Mouse (Mus musculus): ENCODE results near the gene Arhgef2. TPM values are rescaled to one million over a fixed set of nuclear protein-coding genes. Genes with fewer than 3 reads are reported as not detected.
"Not testable (repeated sequence)": the region's sequence is repeated elsewhere in the genome, so short reads cannot be mapped to it uniquely, and the experiment has no call there.

The Arhgef2 gene
- total RNA-seq (2021), result 100 to 1,000 TPM; 104 to 109 TPM

DNA sequence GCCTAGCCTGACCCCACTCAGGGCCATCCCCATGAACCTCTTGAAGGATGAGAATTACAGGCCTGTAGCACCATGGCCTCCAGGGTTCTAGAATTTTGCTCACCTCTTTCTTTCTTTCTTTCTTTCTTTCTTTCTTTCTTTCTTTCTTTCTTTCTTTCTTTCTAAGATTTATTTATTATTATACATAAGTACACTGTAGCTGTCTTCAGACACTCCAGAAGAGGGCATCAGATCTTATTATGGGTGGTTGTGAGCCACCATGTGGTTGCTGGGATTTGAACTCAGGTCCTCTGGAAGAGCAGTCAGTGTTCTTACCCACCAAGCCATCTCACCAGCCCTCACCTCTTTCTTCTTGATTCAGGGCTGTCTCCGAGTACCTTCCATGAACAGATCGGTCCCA, at the start of gene Arhgef2:
Arhgef2 (plus strand) TSS at position 301 of the 400 bp plus-strand sequence.
- DNase-seq, result not testable (repeated sequence)

- DNase-seq, result no peak
Observed at GRCm38 (mm10) chr3:88556616-88557015, 49.1 kb upstream of the Arhgef2 start.

GRCm38 (mm10) chr3:88559596-88559995, 46.2 kb upstream of the Arhgef2 start:
- DNase-seq, result no peak

DNA sequence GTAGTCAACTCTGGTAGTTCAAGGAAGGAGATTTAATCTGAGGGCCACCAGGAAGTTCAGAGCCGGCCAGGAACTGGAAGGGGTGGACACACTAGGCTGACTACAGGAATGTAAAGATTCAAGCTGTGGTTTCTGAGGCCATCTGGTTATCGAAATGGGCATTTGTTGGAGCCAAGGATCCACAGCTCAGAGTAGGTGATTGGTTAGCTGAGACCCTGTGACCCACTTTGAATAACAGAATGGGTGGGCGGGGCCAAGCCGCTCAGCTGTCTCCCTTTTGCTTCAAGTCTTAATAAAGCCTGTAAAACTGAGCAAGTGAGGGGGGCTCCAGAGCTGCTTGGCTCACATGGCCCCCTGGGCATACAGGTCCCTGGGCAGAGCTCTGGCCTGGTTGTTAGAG, 43.8 kb upstream of the Arhgef2 start:
- no peak for DNase-seq

DNA sequence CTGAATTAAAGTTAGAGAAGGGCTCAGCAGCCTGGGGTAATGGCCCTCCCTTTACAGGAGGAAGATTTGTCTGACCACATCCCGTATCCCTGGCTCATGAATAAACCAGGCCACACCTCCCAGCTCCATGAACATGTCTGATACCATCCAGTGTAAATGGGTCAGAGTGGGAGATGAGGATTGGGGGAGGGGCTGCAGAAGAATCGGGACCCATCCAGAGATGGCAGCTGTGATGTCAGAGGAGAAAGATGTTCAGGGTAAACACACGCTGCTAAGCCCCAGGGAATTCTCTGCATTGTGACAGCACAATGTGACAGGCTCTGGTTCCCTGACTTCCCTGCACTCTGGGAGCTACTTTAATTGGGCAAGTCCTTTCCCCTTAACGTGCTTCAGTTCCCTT, 42.3 kb upstream of the Arhgef2 start:
- no peak for DNase-seq

- no peak for DNase-seq
Observed at GRCm38 (mm10) chr3:88563966-88564365, 41.8 kb upstream of the Arhgef2 start.

GRCm38 (mm10) chr3:88566116-88566515, 39.6 kb upstream of the Arhgef2 start:
- DNase-seq, result no peak

- no peak for DNase-seq
Observed at GRCm38 (mm10) chr3:88566536-88567061, 39.2 kb upstream of the Arhgef2 start.

GRCm38 (mm10) chr3:88567892-88568291, 37.9 kb upstream of the Arhgef2 start:
- DNase-seq, result no peak

GRCm38 (mm10) chr3:88568615-88569014, 37.2 kb upstream of the Arhgef2 start:
- DNase-seq, result no peak

GRCm38 (mm10) chr3:88569093-88569492, 36.7 kb upstream of the Arhgef2 start:
- no peak for DNase-seq

- DNase-seq, result no peak
Observed at GRCm38 (mm10) chr3:88569694-88570093, 36.1 kb upstream of the Arhgef2 start.

DNA sequence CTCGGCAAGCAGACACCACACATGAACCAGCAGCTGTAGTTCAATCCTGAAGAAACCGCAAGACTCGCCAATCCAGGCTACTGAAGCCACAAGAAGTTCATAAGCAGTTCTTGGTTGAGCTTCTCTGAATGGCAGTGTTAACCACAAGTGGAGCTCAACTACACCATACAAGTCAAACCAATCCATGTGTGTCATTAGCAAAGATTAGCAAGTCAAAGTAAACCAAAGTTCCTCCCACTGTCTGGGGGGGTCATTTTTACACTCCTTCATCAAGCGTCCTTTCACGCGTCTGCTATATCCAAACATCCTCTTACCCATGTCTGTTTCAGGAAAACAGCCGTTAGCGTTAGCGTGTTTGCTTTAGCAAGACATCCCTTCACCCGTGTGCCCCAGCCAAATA, 35.4 kb upstream of the Arhgef2 start:
- no peak for DNase-seq

- DNase-seq, result no peak
Observed at GRCm38 (mm10) chr3:88571856-88572255, 33.9 kb upstream of the Arhgef2 start.

DNA sequence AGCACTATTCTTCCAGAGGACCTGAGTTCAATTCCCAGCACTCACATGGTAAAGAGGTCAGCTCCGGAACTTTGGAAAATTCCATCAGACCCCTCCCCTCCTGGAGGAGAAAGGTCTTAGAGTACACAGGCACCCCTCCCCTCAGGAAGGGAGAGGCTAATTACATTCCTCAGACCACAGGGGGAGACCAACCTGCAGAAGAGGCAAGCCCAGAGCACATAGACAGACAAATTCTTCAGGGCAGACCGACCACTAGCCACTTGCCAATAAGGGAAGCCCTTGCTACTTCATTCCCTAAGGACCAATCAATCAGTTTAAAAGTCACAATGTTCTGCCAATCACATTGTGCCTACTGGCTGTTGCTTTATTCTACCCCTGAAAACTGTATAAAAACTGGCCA, 32.9 kb upstream of the Arhgef2 start:
- DNase-seq, result no peak

GRCm38 (mm10) chr3:88573810-88574209, 32.0 kb upstream of the Arhgef2 start:
- DNase-seq, result no peak

- no peak for DNase-seq
Observed at GRCm38 (mm10) chr3:88575540-88575939, 30.2 kb upstream of the Arhgef2 start, which contains the start of gene Ssr2. TSS of gene Ssr2 (plus strand) at chr3:88575876.

GRCm38 (mm10) chr3:88577846-88578245, 27.9 kb upstream of the Arhgef2 start:
- DNase-seq, result not testable (repeated sequence)

GRCm38 (mm10) chr3:88578498-88579424, 27.0 kb upstream of the Arhgef2 start:
- no peak for DNase-seq

GRCm38 (mm10) chr3:88579454-88580117, 26.2 kb upstream of the Arhgef2 start:
- peak; percentile 83 for DNase-seq

GRCm38 (mm10) chr3:88585769-88586168, 20.0 kb upstream of the Arhgef2 start:
- DNase-seq, result no peak

- DNase-seq, result no peak
Observed at GRCm38 (mm10) chr3:88586640-88587039, 19.1 kb upstream of the Arhgef2 start.

DNA sequence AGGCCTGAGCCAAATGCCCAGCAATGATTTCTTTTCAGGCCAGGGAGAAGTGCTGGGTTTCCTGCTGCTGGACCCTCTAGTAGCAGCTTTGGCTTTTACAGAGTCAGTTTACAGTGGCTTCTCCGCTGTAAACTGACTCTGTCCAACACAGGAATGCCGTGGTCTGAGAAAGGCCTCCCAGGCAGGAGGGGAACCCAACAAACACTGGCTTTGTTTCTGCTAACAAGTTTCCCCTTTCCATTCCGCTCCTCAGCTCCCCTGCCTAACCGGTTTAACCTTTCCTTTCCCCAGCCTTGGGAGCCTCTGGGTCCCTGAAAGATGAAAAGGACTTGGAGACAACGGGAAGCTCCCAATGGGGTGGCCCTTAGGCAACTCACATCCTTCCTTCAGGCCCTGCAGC, 15.5 kb upstream of the Arhgef2 start:
- no peak for DNase-seq

Data from heart, postnatal 4 days (tissue).